Mouse (Mus musculus) megakaryocyte, adult 5-6 weeks (primary cell): ENCODE measurements around the gene Celf5. TPM values are rescaled to one million over a fixed set of nuclear protein-coding genes. Genes with fewer than 3 reads are reported as not detected.

Experiments used
- ATAC-seq: 2 replicates; pipeline ENCODE4 v1.8.0; 2016; ENCODE audit warnings: mild to moderate bottlenecking, inconsistent platforms; ENCODE audit not compliant: poor library complexity, severe bottlenecking
- total RNA-seq, 2 experiments: library from RNA; stranded (forward) in 1 of 2; stranded (reverse) in 1 of 2; fragments of 153-499, 151-499 nt in 1 of 2; fragments of 221-1000, 200-1000 nt in 1 of 2; gene quantifications; 2 replicates each; pipeline versions ENCODE4 v1.2.3 to v1.2.4; 2015 to 2017

Gene Celf5
- total RNA-seq, 2 experiments from 2014 or later = not detected

DNA sequence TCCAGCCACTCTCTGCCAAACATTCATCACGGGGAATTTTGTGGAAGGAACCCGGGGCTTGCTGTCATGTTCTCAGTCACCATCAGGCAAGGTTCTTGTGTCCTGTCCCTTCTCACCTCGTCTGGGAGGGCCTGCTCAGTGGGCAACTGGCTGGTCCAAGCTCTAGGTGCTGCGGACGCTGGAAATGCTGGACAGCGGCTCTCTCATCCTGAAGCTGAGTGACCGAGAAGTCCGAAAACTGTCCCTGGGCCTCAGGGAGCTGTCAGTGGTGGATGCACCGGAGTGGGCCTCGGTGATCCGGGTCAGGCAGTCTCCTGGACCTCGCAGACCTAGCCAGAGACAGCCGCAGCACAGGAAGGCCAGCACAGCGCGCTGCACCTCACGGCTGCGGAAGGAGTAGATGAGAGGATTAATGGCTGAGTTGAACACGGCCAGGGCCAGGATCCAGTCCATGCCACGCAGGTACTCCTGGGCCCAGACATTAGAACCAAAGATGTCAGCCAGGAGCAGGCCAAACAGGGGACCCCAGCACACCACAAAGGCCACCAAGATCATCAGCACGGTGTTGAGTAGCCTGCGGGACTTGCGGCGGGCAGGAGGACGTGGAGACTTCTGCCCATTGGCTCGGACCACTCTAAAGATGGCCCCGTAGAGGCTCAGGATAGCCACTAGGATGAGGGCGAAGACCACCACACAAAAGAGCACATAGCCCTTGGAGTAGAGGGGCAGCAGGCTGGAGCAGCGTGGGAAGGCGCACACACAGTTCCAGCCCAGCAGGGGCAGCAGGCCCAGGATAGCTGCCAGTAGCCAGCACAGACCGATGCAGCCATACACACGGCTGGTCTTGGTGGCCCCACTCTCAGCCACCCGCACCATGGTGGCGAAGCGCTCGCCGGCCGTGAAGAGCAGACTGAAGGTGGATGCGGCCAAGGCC is 16.1 kb upstream of the Celf5 start:
- 0 out of 2 replicates have a peak, but pooled peaks have one; percentile 5 for ATAC-seq

DNA sequence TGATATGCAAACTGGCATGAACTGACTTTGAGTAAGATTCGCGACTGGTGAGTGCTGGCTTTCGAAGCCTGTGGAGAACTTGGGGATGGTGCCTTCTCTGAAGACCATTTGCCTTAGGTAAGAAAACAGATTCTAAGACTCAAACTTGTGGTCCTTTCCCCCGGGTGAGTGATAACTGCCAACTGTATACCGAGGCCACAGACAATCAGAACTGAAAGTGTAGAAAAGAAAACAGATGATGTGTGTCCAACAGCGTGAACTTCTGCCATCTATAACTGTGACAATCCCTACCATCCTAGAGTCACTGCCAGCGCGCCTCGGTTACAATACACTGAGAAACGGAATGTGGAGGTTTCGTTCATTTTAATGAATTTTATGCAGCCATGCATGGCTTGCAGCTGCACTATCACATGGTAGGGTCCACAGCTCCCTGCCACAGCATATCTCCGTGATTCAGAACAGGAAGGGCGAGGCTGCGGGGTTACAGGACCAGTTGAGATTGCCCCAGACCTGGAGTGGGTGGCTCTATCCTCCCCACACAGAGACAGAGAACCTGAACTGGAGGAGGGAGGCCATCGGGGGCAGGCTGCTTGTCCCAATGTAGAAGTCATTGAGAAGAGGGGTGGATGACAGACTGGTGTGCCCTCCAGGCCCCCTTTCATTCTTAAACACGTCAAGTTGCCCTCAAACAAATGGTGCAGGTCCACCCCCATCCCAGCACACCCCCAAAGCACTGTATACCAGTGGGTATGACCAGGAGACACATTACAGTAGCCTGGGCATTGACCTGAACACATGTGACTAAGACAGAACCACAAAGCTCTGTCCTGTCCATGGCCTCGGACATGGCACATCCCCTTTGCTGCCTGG is 15.1 kb upstream of the Celf5 start:
- ATAC-seq = peak; percentile 23

DNA sequence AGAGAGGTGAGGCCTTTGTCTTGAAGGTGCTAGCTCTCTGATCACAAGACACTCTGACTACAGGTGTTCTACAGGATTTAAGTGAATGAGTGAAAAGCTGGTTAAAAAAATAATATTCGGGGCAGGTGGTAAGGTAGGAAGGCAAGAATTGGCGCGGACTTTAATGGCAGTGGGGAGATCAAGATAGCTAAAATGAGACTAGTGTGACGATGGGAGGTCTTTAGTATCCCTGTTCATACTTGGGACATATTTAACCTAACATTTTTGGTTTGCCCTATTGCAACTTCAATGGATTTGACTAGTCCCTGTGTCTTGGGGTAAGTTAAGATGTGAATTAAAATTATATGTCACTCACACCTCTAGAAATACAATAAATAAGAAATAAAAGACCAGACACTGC is 14.5 kb upstream of the Celf5 start:
- no peak for ATAC-seq

DNA sequence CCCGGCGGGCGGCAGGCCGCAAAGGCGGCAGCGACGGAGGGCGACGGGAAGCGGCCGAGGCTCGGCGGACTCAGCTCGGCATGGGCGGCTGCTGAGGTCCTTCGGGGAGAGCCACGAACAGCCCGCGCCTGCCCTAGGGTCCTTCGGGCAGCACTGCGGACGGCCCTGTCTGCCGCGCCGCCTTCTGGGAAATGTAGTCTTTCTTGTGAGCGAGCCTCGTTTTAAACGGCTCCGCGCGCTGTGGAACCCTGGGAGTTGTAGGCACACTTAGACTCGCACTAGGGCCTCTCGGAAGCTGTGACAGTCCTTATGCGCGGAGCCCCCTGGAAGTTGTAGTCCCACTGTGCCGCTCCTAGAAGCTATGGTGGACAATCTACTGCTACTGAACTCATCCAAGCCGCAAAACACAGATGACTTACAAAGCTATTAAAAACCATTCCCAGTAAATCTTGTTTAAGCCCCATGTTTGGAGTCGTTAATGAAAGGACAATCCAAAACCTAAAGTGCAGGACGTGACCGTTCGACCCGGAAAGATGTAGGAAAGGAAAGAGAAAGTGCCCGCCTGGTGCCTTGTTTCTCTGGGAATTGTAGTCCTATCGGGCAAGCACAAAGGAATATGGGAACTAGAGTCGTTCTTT is 13.9 kb upstream of the Celf5 start, which contains the start of gene Ncln:
Gene Ncln, minus strand, starts transcription at position 129 of the 638 bp plus-strand sequence.
- ATAC-seq = peak; percentile 71

DNA sequence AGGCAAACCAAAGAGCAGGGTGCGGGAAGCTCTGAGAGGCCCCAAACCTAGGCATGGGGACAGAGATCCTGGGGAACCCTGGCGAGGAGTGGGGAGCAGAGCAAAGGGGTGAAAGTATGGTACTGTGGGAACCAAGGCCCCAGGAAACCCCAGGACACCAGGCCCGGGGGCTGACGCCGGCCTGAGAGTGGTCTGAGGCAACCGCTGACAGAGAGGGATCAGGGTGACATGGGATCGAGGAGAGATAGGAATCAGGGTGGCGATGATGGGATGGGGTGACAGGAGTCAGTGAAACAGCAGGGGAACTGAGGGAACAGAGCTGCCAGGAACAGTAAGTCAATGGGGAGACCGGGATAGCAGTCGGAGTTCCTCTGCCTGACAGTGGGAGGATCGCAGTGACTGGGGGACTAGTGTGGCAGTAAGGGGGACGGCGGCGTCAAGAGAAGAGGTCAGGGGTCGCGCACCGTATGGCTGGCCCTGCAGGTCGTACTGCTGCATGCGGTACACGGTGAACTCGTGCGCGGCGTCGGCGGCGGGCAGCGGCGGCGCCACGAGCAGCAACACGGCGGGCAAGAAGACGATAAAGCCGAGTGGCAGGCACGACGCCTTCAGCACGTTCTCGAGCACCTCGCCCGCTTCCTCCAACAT is 13.2 kb upstream of the Celf5 start:
- no peak for ATAC-seq

DNA sequence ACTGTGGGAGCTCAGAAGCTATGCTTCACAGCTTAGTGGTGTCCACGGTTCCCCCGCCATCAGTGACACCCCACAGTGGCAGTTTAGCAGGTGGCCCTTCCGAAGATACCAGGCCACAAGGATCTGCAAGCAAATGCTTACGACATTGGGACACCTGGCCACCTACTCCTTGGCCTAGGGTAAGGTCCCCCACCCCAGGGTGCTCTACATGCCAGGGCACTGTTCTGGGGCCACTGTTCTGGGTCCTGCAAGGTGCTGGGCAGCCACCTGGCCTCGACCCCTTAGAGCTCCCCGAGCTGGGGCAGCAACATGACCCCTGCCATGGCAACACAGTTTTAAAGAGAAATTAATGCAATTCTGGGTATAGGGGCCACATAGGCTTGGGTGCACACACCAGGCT is 12.6 kb upstream of the Celf5 start:
- no peak for ATAC-seq

DNA sequence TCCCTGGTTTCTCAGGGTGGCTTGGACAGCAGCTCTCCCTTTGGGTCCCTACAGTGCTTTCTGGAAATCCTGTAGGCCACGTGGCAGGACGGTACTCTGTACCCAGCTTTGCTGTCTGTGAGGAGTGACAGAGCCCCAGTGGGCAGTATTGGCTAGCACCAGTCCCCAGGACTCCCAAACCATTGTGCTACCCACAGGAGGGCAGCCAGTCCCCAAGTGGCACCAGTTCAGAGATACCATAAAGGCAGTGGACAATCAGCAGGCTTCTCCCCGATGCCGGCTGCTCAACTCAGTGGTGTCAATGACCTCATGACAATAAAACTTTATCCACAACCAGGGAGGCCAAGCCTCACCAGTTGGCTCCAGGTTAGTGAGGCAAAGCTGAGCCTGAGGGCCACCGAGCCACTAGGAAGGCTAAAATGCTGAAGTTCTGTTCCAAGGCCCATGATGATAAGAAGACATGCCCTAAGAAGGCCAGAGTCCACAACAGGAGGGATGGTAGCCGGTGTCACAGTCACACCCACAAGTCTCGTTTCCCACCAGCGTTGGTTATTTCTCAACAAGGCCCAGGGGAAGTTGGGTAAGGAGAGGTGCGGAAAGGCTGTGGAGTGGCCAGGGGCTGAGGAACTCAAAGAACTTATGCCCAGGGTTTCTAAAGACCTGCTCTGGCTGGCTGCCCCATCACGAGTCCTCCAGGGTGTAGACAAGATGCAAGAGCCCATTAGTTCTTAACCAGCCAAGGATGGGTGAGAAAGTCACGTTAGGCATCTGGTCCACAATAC is 11.9 kb upstream of the Celf5 start:
- ATAC-seq = peak; percentile 47

DNA sequence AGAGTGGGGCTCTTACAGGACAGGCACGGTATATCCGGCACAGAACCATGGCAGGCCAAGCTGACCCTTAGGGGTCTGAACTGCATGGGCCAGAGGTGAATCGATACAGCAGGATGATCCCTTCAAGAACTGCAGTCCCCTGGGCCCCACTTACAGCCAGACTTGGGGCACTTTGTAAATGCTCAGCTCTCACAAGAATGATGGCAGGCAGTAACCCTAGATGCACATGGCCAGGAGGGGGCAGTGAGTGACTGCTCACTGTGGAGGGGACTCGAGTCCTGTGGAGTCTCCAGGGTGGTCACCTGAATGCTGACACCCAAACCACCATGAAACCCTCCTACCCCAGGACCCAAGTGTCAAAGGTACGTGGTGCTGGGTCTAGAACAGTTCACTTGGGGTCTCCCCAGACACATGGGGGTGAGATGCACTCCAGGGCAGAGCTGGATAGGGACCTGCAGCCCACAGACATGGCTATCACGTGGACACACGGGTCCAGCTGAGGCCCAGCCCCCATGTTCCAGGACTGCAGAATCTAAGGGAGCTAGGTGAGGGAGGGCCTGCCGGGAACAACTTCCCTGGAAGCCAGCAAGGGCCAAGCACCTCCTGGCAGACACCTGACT is 11.2 kb upstream of the Celf5 start:
- ATAC-seq = no peak

DNA sequence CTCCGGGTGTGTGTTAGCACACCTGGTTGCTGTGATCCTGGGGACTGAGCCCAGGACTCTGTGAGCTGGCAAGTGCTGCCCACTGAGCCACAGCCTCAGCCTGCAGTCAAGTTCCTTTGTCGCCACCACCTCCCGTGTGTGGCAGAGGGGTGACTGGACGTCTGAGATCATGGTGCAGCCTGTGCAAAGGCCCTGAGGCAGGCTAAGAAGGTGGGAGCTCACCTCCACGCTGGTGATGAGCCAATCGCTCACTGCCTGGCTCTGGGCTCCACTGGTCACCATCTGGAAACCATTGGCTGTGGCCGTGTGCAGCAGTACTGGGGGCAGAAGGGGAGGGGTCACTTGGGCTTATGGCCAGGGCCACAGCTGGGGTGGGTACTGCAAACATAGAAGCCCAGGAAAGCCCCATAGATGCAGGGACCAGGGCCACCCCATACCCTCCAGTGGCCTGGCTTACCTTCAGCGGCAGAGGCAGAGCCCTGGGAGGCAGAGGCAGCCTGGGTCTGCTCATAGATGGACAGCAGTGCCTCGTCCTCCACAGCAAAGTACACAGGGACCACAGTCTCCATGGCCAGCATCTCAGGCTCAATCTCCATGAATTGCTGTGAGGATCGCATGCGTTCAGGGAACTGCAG is 10.2 kb upstream of the Celf5 start:
- ATAC-seq = no peak

DNA sequence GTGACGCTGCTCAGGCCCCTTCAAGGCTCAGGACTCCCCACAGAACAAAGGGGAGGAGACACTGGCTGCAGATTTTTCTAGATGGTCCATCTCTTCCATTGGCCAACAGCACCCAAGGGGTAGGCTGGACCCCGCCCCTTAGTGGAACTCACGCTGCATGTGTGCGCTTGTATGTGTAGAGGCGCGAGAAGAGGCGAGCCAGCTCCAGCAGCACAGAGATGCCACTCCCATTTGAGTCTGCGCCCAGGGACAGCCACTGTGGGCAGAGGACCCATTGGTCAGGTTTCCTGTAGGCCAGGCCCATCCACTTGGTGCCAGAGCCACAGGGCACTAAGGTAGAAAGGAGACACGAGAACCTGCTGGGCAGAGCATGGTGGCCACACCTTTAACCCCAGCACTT is 8.5 kb upstream of the Celf5 start:
- ATAC-seq = no peak

DNA sequence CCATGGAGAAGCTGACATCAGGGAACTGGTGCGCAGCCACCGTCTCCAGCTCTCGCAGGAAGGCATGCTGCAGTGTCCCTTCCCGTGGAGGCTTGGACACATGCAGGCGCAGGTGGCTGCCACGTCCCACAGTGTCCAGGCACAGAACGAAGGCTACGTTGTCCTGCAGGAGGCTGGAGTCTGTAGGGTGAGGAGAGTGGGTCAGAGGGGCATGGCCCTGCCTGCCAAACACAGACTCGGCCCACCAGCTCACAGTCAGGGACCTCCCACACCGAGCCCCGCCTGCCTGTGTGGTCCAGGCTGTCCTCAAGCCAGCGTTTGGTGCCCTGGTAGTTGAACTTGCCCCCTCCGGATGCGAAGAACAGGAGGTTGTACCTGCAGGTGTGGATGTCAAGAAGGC is 7.4 kb upstream of the Celf5 start:
- ATAC-seq = no peak

DNA sequence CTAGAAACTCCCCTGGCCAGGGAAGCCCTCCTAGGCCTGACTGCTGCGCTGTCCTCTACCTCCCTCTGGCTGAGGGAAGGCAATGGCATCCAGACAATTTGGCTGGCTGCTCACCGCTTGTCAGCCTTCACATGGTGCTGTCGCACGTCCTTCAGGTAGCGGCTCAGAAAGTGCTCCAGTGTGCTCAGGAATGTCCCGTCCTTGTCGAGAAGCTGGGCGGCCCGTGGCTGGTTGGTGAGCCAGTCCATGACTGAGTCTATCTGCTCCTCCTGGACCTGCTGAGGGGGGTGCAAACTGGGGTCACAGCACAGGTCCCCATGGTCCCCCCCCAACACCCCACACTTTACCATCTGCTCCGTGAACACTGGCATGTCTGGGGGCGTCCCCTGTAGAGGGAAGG is 5.6 kb upstream of the Celf5 start:
- no peak for ATAC-seq

DNA sequence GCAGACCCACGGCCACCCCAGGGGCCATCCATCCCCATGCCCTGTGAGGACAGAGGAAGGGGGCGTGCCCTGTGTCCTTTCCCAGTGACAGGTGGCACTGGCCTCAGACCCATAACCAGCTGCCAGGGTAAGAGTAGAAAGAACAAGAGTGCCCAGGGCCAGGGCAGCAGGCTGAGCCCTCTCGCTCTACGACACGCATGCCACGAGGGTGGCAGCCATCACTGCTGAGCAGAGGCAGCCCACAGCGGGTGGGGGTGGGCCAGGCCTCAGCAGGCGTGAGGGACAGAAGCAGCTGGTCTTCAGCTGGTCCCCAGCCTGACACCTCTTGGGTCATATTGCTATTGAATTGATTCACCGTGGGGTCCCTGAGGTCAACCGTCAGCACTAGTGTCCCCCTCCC is 4.0 kb upstream of the Celf5 start:
- no peak for ATAC-seq

DNA sequence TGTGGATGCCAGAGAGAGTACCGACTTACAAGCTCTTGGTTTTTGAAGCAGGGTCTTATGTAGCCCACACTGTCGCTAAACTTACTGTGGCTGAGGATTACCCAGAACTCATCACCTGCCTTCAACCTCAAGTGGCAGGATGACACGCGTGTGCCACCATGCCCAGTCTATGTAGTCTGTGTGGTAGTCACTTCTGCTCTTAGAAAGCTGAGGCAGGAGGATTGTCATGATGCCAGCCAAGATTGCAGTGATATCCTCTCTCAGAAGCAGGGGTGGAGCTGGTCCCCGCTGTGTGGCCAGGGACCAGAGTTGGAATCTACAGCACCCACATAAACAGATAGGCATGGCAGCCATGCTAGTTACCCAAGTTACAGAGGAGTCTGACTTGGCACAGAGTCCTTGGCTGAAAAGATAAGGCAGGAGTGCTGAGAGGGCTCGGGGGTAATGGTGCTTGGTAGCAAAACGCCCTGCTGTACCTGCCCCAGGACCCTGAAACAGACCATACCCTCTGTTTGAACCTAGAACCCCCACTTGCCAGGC is 3.0 kb upstream of the Celf5 start:
- no peak for ATAC-seq

DNA sequence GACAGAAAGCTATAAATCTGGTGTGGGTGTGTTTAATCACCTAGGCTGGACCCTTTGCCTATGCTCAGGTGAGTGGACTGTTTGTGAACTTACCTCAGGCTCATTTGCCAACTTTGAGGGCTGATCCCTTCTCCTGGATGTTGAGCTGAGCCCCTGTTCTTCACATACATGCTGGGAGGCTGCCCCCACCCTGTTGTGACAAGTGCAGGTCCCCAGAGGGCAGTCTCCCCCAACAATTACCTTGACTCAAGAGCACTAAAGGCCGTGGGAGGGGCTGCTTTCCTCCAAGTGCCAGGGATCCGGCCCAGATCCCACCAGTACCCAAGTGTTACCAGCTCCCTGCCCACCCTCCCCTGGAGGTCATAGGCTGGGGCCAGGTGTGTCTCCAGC is 2.5 kb upstream of the Celf5 start:
- ATAC-seq = 0 out of 2 replicates have a peak, but pooled peaks have one; percentile 28

DNA sequence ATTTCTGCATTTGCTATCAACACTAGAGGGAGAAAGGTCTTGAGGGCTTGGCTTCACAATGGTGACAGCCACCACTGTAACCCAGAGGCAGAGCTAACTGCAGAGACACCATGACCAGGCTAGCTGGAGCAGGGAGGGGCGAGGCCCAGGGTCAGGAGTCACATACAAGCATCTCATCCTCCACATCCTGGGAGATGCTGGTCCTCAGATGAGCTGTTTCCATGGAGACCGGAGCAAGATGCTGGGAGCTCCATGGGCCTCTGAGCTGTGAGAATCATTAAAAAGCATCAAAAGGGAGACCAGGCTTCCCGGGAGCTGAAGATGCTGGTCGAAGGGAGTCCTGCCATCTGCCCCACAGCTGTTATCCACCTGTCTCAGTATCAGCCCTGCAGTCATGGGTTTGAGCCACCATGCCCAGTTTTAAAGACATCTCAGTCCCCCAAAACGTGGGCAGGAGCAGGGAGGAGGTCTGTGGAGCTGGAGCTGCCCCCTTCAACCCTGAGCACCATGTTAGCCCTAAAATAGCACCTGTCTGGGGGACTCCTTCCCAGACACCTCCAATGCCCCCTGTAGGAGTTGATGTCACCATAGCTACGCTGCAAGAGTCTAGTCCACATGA is 2.0 kb upstream of the Celf5 start:
- no peak for ATAC-seq

DNA sequence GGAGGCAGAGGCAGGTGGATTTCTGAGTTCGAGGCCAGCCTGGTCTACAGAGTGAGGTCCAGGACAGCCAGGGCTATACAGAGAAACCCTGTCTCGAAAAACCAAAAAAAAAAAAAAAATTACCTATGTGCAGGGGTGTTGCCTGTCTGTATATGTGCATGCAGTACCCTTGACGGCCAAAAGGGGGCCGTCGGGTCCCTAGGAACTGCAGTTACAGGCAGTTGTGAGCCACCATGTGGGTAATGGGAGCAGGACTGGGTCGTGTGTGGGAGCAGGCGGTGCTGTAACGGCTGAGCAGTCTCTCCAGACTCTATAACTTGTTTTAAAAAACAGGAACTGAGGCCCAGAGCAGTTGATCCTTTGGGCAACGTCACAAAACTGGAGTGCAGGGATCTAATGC is 1.5 kb upstream of the Celf5 start:
- ATAC-seq = peak; percentile 65
